ENCODE assay signal across 8 mouse cellular contexts in genomic region chr8:84738266-84738665, GRCm38 (mm10). TPM values are rescaled to one million over a fixed set of nuclear protein-coding genes. Genes with fewer than 3 reads are reported as not detected.
DNase-seq lines count a peak whose midpoint lies in the region; ATAC-seq and TF ChIP-seq lines count a peak whose summit lies in the region.

No protein-coding gene starts in this region.

- H3K9me3 ChIP-seq in heart, embryonic 12.5 days (replicated peaks): no peaks in the 10 kb centered on the region
- no peaks in the 10 kb centered on the region for H3K9me3 ChIP-seq in forebrain, postnatal 0 days (ENCODE audit: low read length)
- no peaks in the 10 kb centered on the region for H3K9me3 ChIP-seq in liver, embryonic 14.5 days (ENCODE audit: control insufficient read depth, low read length)

- no peak for TF ChIP-seq EP300 in liver, embryonic 14.5 days (IDR thresholded peaks at IDR 0.05; ENCODE audit: low read depth)

- H3K4me1 ChIP-seq in heart, embryonic 12.5 days (replicated peaks): peaks cover 88% of the 10 kb centered on the region
- peaks cover 22% of the 10 kb centered on the region for H3K4me1 ChIP-seq in cortical plate, adult 2 months (ENCODE audit: control insufficient read depth, insufficient read depth, low read length)
- H3K4me1 ChIP-seq in forebrain, postnatal 0 days (ENCODE audit: insufficient read depth): peaks cover 15% of the 10 kb centered on the region
- peaks cover 0 to 11% of the 10 kb centered on the region in 2 experiments; a peak in 3 of 4 replicates for H3K4me1 ChIP-seq in liver, embryonic 14.5 days (replicated peaks; ENCODE audit: control insufficient read depth in 2 of 2, insufficient read depth in 2 of 2, low read length in 1 of 2)

- peaks cover 33% of the 10 kb centered on the region for H3K27me3 ChIP-seq in heart, embryonic 12.5 days (replicated peaks)
- no peaks in the 10 kb centered on the region for H3K27me3 ChIP-seq in forebrain, postnatal 0 days (ENCODE audit: insufficient read depth, low read length)
- 0 out of 2 replicates have a peak, but pooled peaks cover 3% of the 10 kb centered on the region for H3K27me3 ChIP-seq in liver, embryonic 14.5 days (ENCODE audit: control insufficient read depth, insufficient read depth, low read length)

- TF ChIP-seq CTCF in cortical plate, adult 2 months (IDR thresholded peaks at IDR 0.05; ENCODE audit: extremely low read depth, insufficient read depth, low read length): no peak
- TF ChIP-seq CTCF in forebrain, postnatal 0 days (IDR thresholded peaks at IDR 0.05; ENCODE audit: low read depth): no peak
- TF ChIP-seq CTCF in liver, embryonic 14.5 days (IDR thresholded peaks at IDR 0.05; ENCODE audit: low read depth): no peak

- no peak for DNase-seq in heart, postnatal 4 days
- peak; percentile 18 for DNase-seq in forebrain, postnatal 0 days
- no peak for DNase-seq in liver, embryonic 14.5 days (ENCODE audit: low read depth in 3 of 3, low spot score in 3 of 3)
- DNase-seq in thymus, postnatal 25 days: no peak
- no peak for DNase-seq in cerebellum, postnatal 36 days

- peak overlapping the region; percentile 35 for H3K9ac ChIP-seq in heart, embryonic 12.5 days
- no peak overlapping the region for H3K9ac ChIP-seq in forebrain, postnatal 0 days
- H3K9ac ChIP-seq in liver, embryonic 14.5 days (replicated peaks): peak overlapping the region; percentile 39; the same call in 1 of the 2 replicates

- no peak overlapping the region for H3K4me3 ChIP-seq in heart, embryonic 12.5 days
- H3K4me3 ChIP-seq in cortical plate, adult 2 months (ENCODE audit: insufficient read depth, low read length): no peak overlapping the region
- H3K4me3 ChIP-seq in forebrain, postnatal 0 days (ENCODE audit: low read depth, low read length): no peak overlapping the region
- H3K4me3 ChIP-seq in liver, embryonic 14.5 days (ENCODE audit: insufficient read depth in 1 of 2, low read depth in 2 of 2, low read length in 2 of 2): no peak overlapping the region

- TF ChIP-seq POLR2A in cortical plate, adult 2 months (IDR thresholded peaks at IDR 0.05; ENCODE audit: extremely low read depth, insufficient read depth, low read length): no peak

- H3K27ac ChIP-seq in heart, embryonic 12.5 days (ENCODE audit: poor library complexity, severe bottlenecking): peak overlapping the region; percentile 9; the same call in 1 of the 2 replicates
- peak overlapping the region; percentile 62; the same call in 1 of the 2 replicates for H3K27ac ChIP-seq in cortical plate, adult 2 months (ENCODE audit: insufficient read depth, low read length)
- peak overlapping the region; percentile 62 for H3K27ac ChIP-seq in forebrain, postnatal 0 days (ENCODE audit: low read depth, low read length)
- H3K27ac ChIP-seq in liver, embryonic 14.5 days: no peak overlapping the region

- H3K36me3 ChIP-seq in heart, embryonic 12.5 days: no peaks in the 10 kb centered on the region
- H3K36me3 ChIP-seq in forebrain, postnatal 0 days (ENCODE audit: insufficient read depth): no peaks in the 10 kb centered on the region
- no peaks in the 10 kb centered on the region for H3K36me3 ChIP-seq in liver, embryonic 14.5 days (replicated peaks; ENCODE audit: control insufficient read depth, insufficient read depth, low read depth)

- 18% methylated on average over 10 of the region's 10 CpGs for WGBS in heart, embryonic 12.5 days
- 10% methylated on average over 10 of the region's 10 CpGs for WGBS in forebrain, postnatal 0 days
- 25% methylated on average over 10 of the region's 10 CpGs for WGBS in liver, embryonic 14.5 days (ENCODE audit: insufficient replicate concordance)

- H3K4me2 ChIP-seq in heart, embryonic 12.5 days: peak overlapping the region; percentile 55
- H3K4me2 ChIP-seq in forebrain, postnatal 0 days (ENCODE audit: low read depth): peak overlapping the region; percentile 16; the same call in 1 of the 2 replicates
- H3K4me2 ChIP-seq in liver, embryonic 14.5 days (ENCODE audit: low read depth): peak overlapping the region; percentile 51

- ATAC-seq in heart, embryonic 12.5 days (ENCODE audit: insufficient number of reproducible peaks, low FRiP score): no peak
- ATAC-seq in forebrain, postnatal 0 days: no peak
- no peak for ATAC-seq in liver, embryonic 14.5 days (ENCODE audit: insufficient read depth)
- ATAC-seq in granulocyte monocyte progenitor cell, adult 5-6 weeks (replicated peaks; ENCODE audit: poor library complexity, severe bottlenecking): no peak

RNA-seq across cellular contexts. Expression of gene G430095P16Rik, which starts 15.5 kb away (rescaled TPM):
- polyA plus RNA-seq in heart, embryonic 12.5 days (2016; fragmentation: Nextera tagmentation; extraction: Ambion mirVana): 5.4 and 6.9 TPM in 2 replicates
- 1 to 10 TPM; 1.1 to 1.3 TPM for total RNA-seq in heart, postnatal 4 days (2021)
- polyA plus RNA-seq in cortical plate, adult 2 months (2012; rRNA removed): 0.30 and 0.42 TPM in 2 replicates
- total RNA-seq in forebrain, postnatal 0 days (2014; rRNA removed): not detected in 2 replicates
- 0.56 and 1.0 TPM in 2 replicates for polyA plus RNA-seq in forebrain, postnatal 0 days (2015; fragmentation: Nextera tagmentation; extraction: Ambion mirVana)
- polyA plus RNA-seq in liver, embryonic 14.5 days (2012; rRNA removed): 10.9 and 11.9 TPM in 2 replicates
- polyA plus RNA-seq in liver, embryonic 14.5 days (2014; fragmentation: Nextera tagmentation; extraction: Ambion mirVana): 8.3 and 10.3 TPM in 2 replicates
- 11.0 and 17.9 TPM in 2 replicates for total RNA-seq in granulocyte monocyte progenitor cell, adult 5-6 weeks (2014; fragmentation: Nextera tagmentation)
- total RNA-seq in granulocyte monocyte progenitor cell, adult 5-6 weeks (2017): 4.4 and 4.8 TPM in 2 replicates

RNA-seq across cellular contexts. Expression of gene Lyl1, which starts 37.0 kb away (rescaled TPM):
- polyA plus RNA-seq in heart, embryonic 12.5 days (2016; fragmentation: Nextera tagmentation; extraction: Ambion mirVana): 18.1 and 19.7 TPM in 2 replicates
- 10 to 100 TPM in 1 of 2 experiments, 1 to 10 TPM in 1; 9.6 to 10.6 TPM for total RNA-seq in heart, postnatal 4 days (2021)
- polyA plus RNA-seq in cortical plate, adult 2 months (2012; rRNA removed): 3.3 and 3.4 TPM in 2 replicates
- total RNA-seq in forebrain, postnatal 0 days (2014; rRNA removed): 2.2 and 2.7 TPM in 2 replicates
- polyA plus RNA-seq in forebrain, postnatal 0 days (2015; fragmentation: Nextera tagmentation; extraction: Ambion mirVana): 2.4 and 2.5 TPM in 2 replicates
- polyA plus RNA-seq in liver, embryonic 14.5 days (2012; rRNA removed): 45.4 and 46.2 TPM in 2 replicates
- polyA plus RNA-seq in liver, embryonic 14.5 days (2014; fragmentation: Nextera tagmentation; extraction: Ambion mirVana): 55.6 and 57.7 TPM in 2 replicates
- total RNA-seq in granulocyte monocyte progenitor cell, adult 5-6 weeks (2014; fragmentation: Nextera tagmentation): 82.1 and 133 TPM in 2 replicates
- total RNA-seq in granulocyte monocyte progenitor cell, adult 5-6 weeks (2017): 65.9 and 73.3 TPM in 2 replicates

RNA-seq across cellular contexts. Expression of gene Nacc1, which starts 50.6 kb away (rescaled TPM):
- 20.9 and 21.3 TPM in 2 replicates for polyA plus RNA-seq in heart, embryonic 12.5 days (2016; fragmentation: Nextera tagmentation; extraction: Ambion mirVana)
- total RNA-seq in heart, postnatal 4 days (2021): 10 to 100 TPM; 65.0 to 68.7 TPM
- 86.5 and 86.7 TPM in 2 replicates for polyA plus RNA-seq in cortical plate, adult 2 months (2012; rRNA removed)
- total RNA-seq in forebrain, postnatal 0 days (2014; rRNA removed): 65.9 and 78.2 TPM in 2 replicates
- 14.6 and 14.7 TPM in 2 replicates for polyA plus RNA-seq in forebrain, postnatal 0 days (2015; fragmentation: Nextera tagmentation; extraction: Ambion mirVana)
- polyA plus RNA-seq in liver, embryonic 14.5 days (2012; rRNA removed): 19.0 and 21.2 TPM in 2 replicates
- 6.3 and 7.6 TPM in 2 replicates for polyA plus RNA-seq in liver, embryonic 14.5 days (2014; fragmentation: Nextera tagmentation; extraction: Ambion mirVana)
- 92.9 and 98.1 TPM in 2 replicates for total RNA-seq in granulocyte monocyte progenitor cell, adult 5-6 weeks (2014; fragmentation: Nextera tagmentation)
- 46.5 and 59.2 TPM in 2 replicates for total RNA-seq in granulocyte monocyte progenitor cell, adult 5-6 weeks (2017)

RNA-seq across cellular contexts. Expression of gene Trmt1, which starts 52.2 kb away (rescaled TPM):
- polyA plus RNA-seq in heart, embryonic 12.5 days (2016; fragmentation: Nextera tagmentation; extraction: Ambion mirVana): 46.2 and 49.5 TPM in 2 replicates
- 10 to 100 TPM; 47.4 to 48.8 TPM for total RNA-seq in heart, postnatal 4 days (2021)
- 145 and 185 TPM in 2 replicates for polyA plus RNA-seq in cortical plate, adult 2 months (2012; rRNA removed)
- 89.5 and 94.8 TPM in 2 replicates for total RNA-seq in forebrain, postnatal 0 days (2014; rRNA removed)
- 59.8 and 67.5 TPM in 2 replicates for polyA plus RNA-seq in forebrain, postnatal 0 days (2015; fragmentation: Nextera tagmentation; extraction: Ambion mirVana)
- polyA plus RNA-seq in liver, embryonic 14.5 days (2012; rRNA removed): 37.5 and 37.6 TPM in 2 replicates
- polyA plus RNA-seq in liver, embryonic 14.5 days (2014; fragmentation: Nextera tagmentation; extraction: Ambion mirVana): 27.4 and 34.1 TPM in 2 replicates
- 76.9 and 123 TPM in 2 replicates for total RNA-seq in granulocyte monocyte progenitor cell, adult 5-6 weeks (2014; fragmentation: Nextera tagmentation)
- 73.8 and 95.9 TPM in 2 replicates for total RNA-seq in granulocyte monocyte progenitor cell, adult 5-6 weeks (2017)
